Mouse (Mus musculus): ENCODE measurements at regions not wholly inside any gene's neighbourhood (a gene's known extent, or its start where the extent isn't known, plus 50 kb on each side); places are given as distances from the start of the nearest gene placed in this dataset.

- no peak for TF ChIP-seq CTCF (IDR thresholded peaks at IDR 0.05; ENCODE audit: borderline replicate concordance, insufficient read depth, low read length)
- TF ChIP-seq POLR2A (IDR thresholded peaks at IDR 0.05; ENCODE audit: low read depth, low read length), result no peak
Observed at GRCm38 (mm10) chr9:116327080-116327479, 151.9 kb upstream of the Tgfbr2 start.

All from embryonic fibroblast, embryonic 13.5 days (primary cell).